Mouse (Mus musculus): ENCODE measurements around the gene Prss36. TPM values are rescaled to one million over a fixed set of nuclear protein-coding genes. Genes with fewer than 3 reads are reported as not detected.

The Prss36 gene
- polyA plus RNA-seq (2017; shearing (Covaris generic)): 4.2 TPM

GRCm38 (mm10) chr7:127946470-127947023 is at the start of gene Prss36:
Gene Prss36, minus strand, starts transcription at chr7:127946725.

GRCm38 (mm10) chr7:127993341-127993977 is 46.9 kb upstream of the Prss36 start, which contains the start of gene Pycard:
Gene Pycard, minus strand, starts transcription at chr7:127993867.

GRCm38 (mm10) chr7:127967004-127967921 is 20.7 kb upstream of the Prss36 start, which contains the start of gene Fus:
Gene Fus, plus strand, starts transcription at chr7:127967457.

GRCm38 (mm10) chr7:127929923-127930322 is 16.6 kb downstream of the Prss36 start, which contains the start of gene Prss8:
Gene Prss8, minus strand, starts transcription at chr7:127930104.

GRCm38 (mm10) chr7:127912190-127912871 is 34.2 kb downstream of the Prss36 start, which contains the start of gene Kat8:
Gene Kat8, plus strand, starts transcription at chr7:127912516.

GRCm38 (mm10) chr7:127903971-127904796 is 42.3 kb downstream of the Prss36 start, which contains the start of gene Bckdk:
Gene Bckdk, plus strand, starts transcription at chr7:127904082.

GRCm38 (mm10) chr7:127895442-127895841 is 51.1 kb downstream of the Prss36 start, which contains the start of the genes Gm21974 and Vkorc1:
Gene Gm21974, minus strand, starts transcription at chr7:127895454.
Gene Vkorc1, minus strand, starts transcription at chr7:127895617.

GRCm38 (mm10) chr7:127890798-127891197 is 55.7 kb downstream of the Prss36 start, which contains the start of gene Prss53:
Gene Prss53, minus strand, starts transcription at chr7:127890970.

Other genes with a start within 250 kb of the Prss36 start
- 74.6 TPM for gene Bcl7c, start 237.8 kb downstream of the Prss36 start, polyA plus RNA-seq (2017; shearing (Covaris generic))
- gene Ctf1, start 234.0 kb downstream of the Prss36 start, polyA plus RNA-seq (2017; shearing (Covaris generic)): not detected
- not detected for gene Ctf2, start 214.6 kb downstream of the Prss36 start, polyA plus RNA-seq (2017; shearing (Covaris generic))
- gene Fbxl19, start 202.2 kb downstream of the Prss36 start, polyA plus RNA-seq (2017; shearing (Covaris generic)): 1.3 TPM
- 24.1 TPM for gene Orai3, start 176.9 kb downstream of the Prss36 start, polyA plus RNA-seq (2017; shearing (Covaris generic))
- gene Setd1a, start 170.1 kb downstream of the Prss36 start, polyA plus RNA-seq (2017; shearing (Covaris generic)): 3.5 TPM
- not detected for gene Gm49388, start 161.1 kb downstream of the Prss36 start, polyA plus RNA-seq (2017; shearing (Covaris generic))
- 2.4 TPM for gene Hsd3b7, start 146.1 kb downstream of the Prss36 start, polyA plus RNA-seq (2017; shearing (Covaris generic))
- 150 TPM for gene Stx4a, start 122.4 kb downstream of the Prss36 start, polyA plus RNA-seq (2017; shearing (Covaris generic))
- gene Stx1b, start 122.2 kb downstream of the Prss36 start, polyA plus RNA-seq (2017; shearing (Covaris generic)): not detected
- gene Zfp646, start 70.5 kb downstream of the Prss36 start, polyA plus RNA-seq (2017; shearing (Covaris generic)): 43.1 TPM
- 21.8 TPM for gene Zfp668, start 69.9 kb downstream of the Prss36 start, polyA plus RNA-seq (2017; shearing (Covaris generic))
- gene Prss53, start 55.8 kb downstream of the Prss36 start, polyA plus RNA-seq (2017; shearing (Covaris generic)): 0.48 TPM
- not detected for gene Gm21974, start 51.3 kb downstream of the Prss36 start, polyA plus RNA-seq (2017; shearing (Covaris generic))
- 34.1 TPM for gene Vkorc1, start 51.1 kb downstream of the Prss36 start, polyA plus RNA-seq (2017; shearing (Covaris generic))
- 68.1 TPM for gene Bckdk, start 42.6 kb downstream of the Prss36 start, polyA plus RNA-seq (2017; shearing (Covaris generic))
- 46.5 TPM for gene Kat8, start 34.2 kb downstream of the Prss36 start, polyA plus RNA-seq (2017; shearing (Covaris generic))
- gene Prss8, start 16.6 kb downstream of the Prss36 start, polyA plus RNA-seq (2017; shearing (Covaris generic)): 0.11 TPM
- gene Fus, start 20.7 kb upstream of the Prss36 start, polyA plus RNA-seq (2017; shearing (Covaris generic)): 152 TPM
- gene Pycard, start 47.1 kb upstream of the Prss36 start, polyA plus RNA-seq (2017; shearing (Covaris generic)): 292 TPM
- not detected for gene Trim72, start 57.2 kb upstream of the Prss36 start, polyA plus RNA-seq (2017; shearing (Covaris generic))
- gene Itgam, start 115.9 kb upstream of the Prss36 start, polyA plus RNA-seq (2017; shearing (Covaris generic)): 0.92 TPM
- gene Gm49368, start 116.0 kb upstream of the Prss36 start, polyA plus RNA-seq (2017; shearing (Covaris generic)): not detected
- gene Itgax, start 182.8 kb upstream of the Prss36 start, polyA plus RNA-seq (2017; shearing (Covaris generic)): 0.56 TPM
- 1.5 TPM for gene Itgad, start 207.7 kb upstream of the Prss36 start, polyA plus RNA-seq (2017; shearing (Covaris generic))

All from CD4-positive, CD25-positive, alpha-beta regulatory T cell (primary cell).